Mouse (Mus musculus) spleen, adult 2 months (tissue): ENCODE data around the gene Olfr1393.

ENCODE experiments used
- CTCF ChIP-seq: fragments of 200-500 bp; IDR thresholded peaks from 2 replicates; pipeline ENCODE4 v1.5.1; 2011; ENCODE audit warnings: mild to moderate bottlenecking, inconsistent platforms; ENCODE audit not compliant: insufficient read depth, insufficient read length, insufficient replicate concordance; ENCODE audit errors: extremely low read depth
- POLR2A ChIP-seq: fragments of 200-500 bp; IDR thresholded peaks from 2 replicates; pipeline ENCODE4 v1.6.1; 2011; ENCODE audit warnings: low read depth, low read length, inconsistent platforms

DNA sequence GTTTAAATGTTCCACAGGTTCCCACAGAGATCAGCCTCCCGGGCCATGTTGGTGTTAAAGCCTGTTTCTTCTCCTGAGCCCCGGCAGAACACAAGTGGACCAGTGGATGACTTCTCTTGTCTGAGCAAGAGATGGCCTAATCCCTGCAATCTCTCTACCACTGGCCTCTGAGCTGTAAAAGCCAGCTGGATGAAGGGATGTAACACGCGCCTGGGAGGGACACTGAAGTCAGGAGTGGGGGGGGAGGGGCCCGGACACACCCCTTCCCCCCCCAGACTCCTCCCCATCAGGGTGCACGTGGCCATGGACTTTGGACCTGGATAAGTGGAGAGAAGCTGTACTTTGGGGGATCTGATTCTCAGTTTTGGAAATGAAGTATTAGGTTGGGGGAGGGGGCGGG, 32.9 kb upstream of the Olfr1393 start:
- no peak for TF ChIP-seq CTCF
- TF ChIP-seq POLR2A, result no peak
